ENCODE assay signal across 13 mouse cellular contexts in the genomic region with DNA sequence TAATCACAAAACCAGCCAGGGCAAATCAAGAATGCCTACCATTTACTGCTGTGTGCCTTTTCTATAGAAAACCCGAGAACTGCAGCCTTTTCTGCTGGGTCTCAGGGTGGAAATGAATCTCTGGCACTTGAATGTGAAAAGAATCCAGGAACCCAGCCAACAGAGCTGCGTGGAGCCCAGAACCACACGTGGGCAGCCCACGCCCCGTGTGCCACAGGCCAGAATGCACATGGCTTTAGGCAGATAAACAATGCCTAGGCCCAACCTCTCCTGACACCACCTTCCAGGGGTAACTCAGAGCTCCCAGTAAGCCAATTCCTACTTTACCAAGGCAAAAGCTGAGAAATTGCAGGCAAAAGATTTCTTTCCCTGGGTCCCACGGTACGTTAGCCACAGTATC. TPM values are rescaled to one million over a fixed set of nuclear protein-coding genes. Genes with fewer than 3 reads are reported as not detected.
DNase-seq lines count a peak whose midpoint lies in the region; ATAC-seq lines count a peak whose summit lies in the region.
"Had no signal": no experiment of that assay in that cellular context is flagged by ENCODE, and none has a peak within 500 bp of the region (broad histone marks: within the 10 kb centered on the region; RNA-seq: fewer than 3 reads in every experiment).

No protein-coding gene starts in this region.

- no peak overlapping the region for H3K9ac ChIP-seq in hindbrain, embryonic 16.5 days (ENCODE audit: low read depth, low read length)
- no peak overlapping the region for H3K9ac ChIP-seq in hindbrain, embryonic 14.5 days
- H3K9ac ChIP-seq: kidney, embryonic 15.5 days; lung, embryonic 14.5 days; stomach, embryonic 15.5 days had no signal

- H3K27me3 ChIP-seq in hindbrain, embryonic 16.5 days (replicated peaks; ENCODE audit: control insufficient read depth, insufficient read depth, low read length): no peaks in the 10 kb centered on the region
- no peaks in the 10 kb centered on the region for H3K27me3 ChIP-seq in hindbrain, embryonic 14.5 days (ENCODE audit: control insufficient read depth, insufficient read depth, low read length)
- H3K27me3 ChIP-seq in embryonic facial prominence, embryonic 10.5 days (replicated peaks; ENCODE audit: low read depth, poor library complexity, severe bottlenecking): 0 out of 2 replicates have a peak, but pooled peaks cover 5% of the 10 kb centered on the region
- H3K27me3 ChIP-seq: kidney, embryonic 15.5 days; stomach, embryonic 15.5 days had no signal

- H3K4me1 ChIP-seq in hindbrain, embryonic 16.5 days (ENCODE audit: control insufficient read depth, insufficient read depth, low read depth, low read length): peaks cover 5% of the 10 kb centered on the region
- H3K4me1 ChIP-seq in hindbrain, embryonic 14.5 days (replicated peaks; ENCODE audit: control insufficient read depth, insufficient read depth, low read length): 0 out of 2 replicates have a peak, but pooled peaks cover 6% of the 10 kb centered on the region
- H3K4me1 ChIP-seq in embryonic facial prominence, embryonic 10.5 days: peaks cover 48% of the 10 kb centered on the region

- ATAC-seq in hindbrain, embryonic 16.5 days: 0 out of 2 replicates have a peak, but pooled peaks have one; percentile 15
- ATAC-seq in hindbrain, embryonic 14.5 days (ENCODE audit: low FRiP score): no peak
- no peak for ATAC-seq in megakaryocyte progenitor cell, adult 5-6 weeks (replicated peaks; ENCODE audit: poor library complexity)

- H3K27ac ChIP-seq in hindbrain, embryonic 16.5 days (ENCODE audit: low read depth, low read length): peak overlapping the region; percentile 30; the same call in 1 of the 2 replicates
- no peak overlapping the region for H3K27ac ChIP-seq in hindbrain, embryonic 14.5 days
- peak overlapping the region; percentile 11 for H3K27ac ChIP-seq in embryonic facial prominence, embryonic 10.5 days (replicated peaks)
- H3K27ac ChIP-seq: heart, embryonic 10.5 days; kidney, embryonic 15.5 days; stomach, embryonic 15.5 days had no signal

- H3K36me3 ChIP-seq in hindbrain, embryonic 16.5 days (ENCODE audit: control insufficient read depth, insufficient read depth, low read length): no peaks in the 10 kb centered on the region
- H3K36me3 ChIP-seq in hindbrain, embryonic 14.5 days (replicated peaks; ENCODE audit: control insufficient read depth, insufficient read depth): no peaks in the 10 kb centered on the region
- no peaks in the 10 kb centered on the region; the same call in none of the 2 replicates for H3K36me3 ChIP-seq in embryonic facial prominence, embryonic 10.5 days (replicated peaks)
- H3K36me3 ChIP-seq: heart, embryonic 10.5 days; kidney, embryonic 15.5 days; stomach, embryonic 15.5 days had no signal

- H3K4me3 ChIP-seq in hindbrain, embryonic 16.5 days (ENCODE audit: low read length): no peak overlapping the region
- H3K4me3 ChIP-seq in hindbrain, embryonic 14.5 days (replicated peaks; ENCODE audit: low read length): no peak overlapping the region
- H3K4me3 ChIP-seq in embryonic facial prominence, embryonic 10.5 days: no peak overlapping the region
- H3K4me3 ChIP-seq: heart, embryonic 10.5 days; kidney, embryonic 15.5 days; stomach, embryonic 15.5 days had no signal

- no peak for DNase-seq in hindbrain, embryonic 14.5 days (ENCODE audit: low spot score)
- peak; percentile 85 for DNase-seq in Muller cell, postnatal 12 days (ENCODE audit: inconsistent ontology term)
- DNase-seq in embryonic facial prominence, embryonic 10.5 days (ENCODE audit: low spot score): no peak
- peak; percentile 38 to 64 for DNase-seq in left cerebral cortex, postnatal 10 days (ENCODE audit: extremely low spot score in 1 of 2, low spot score in 2 of 2)
- DNase-seq in thymus, postnatal 14 days: no peak
- DNase-seq in spleen, postnatal 36 days (ENCODE audit: low spot score in 2 of 2): no peak
- DNase-seq: embryo, embryonic 11 days; lung, embryonic 14.5 days had no signal

- intact Hi-C loops in left cerebral cortex, postnatal 10 days (cut with DNase I): no loop called here

- WGBS in hindbrain, embryonic 16.5 days: 45% methylated on average over 7 of the region's 7 CpGs
- 67% methylated on average over 7 of the region's 7 CpGs for WGBS in hindbrain, embryonic 14.5 days
- WGBS in embryonic facial prominence, embryonic 10.5 days: 82% methylated on average over 7 of the region's 7 CpGs

- no peaks in the 10 kb centered on the region for H3K9me3 ChIP-seq in hindbrain, embryonic 16.5 days (ENCODE audit: control insufficient read depth, low read length)
- H3K9me3 ChIP-seq in hindbrain, embryonic 14.5 days (ENCODE audit: control insufficient read depth, low read length): no peaks in the 10 kb centered on the region
- peaks cover 4% of the 10 kb centered on the region; the same call in 1 of the 2 replicates for H3K9me3 ChIP-seq in embryonic facial prominence, embryonic 10.5 days
- H3K9me3 ChIP-seq: heart, embryonic 10.5 days; kidney, embryonic 15.5 days; stomach, embryonic 15.5 days had no signal

- H3K4me2 ChIP-seq in hindbrain, embryonic 16.5 days (ENCODE audit: low read length): no peak overlapping the region
- no peak overlapping the region for H3K4me2 ChIP-seq in hindbrain, embryonic 14.5 days (replicated peaks)
- H3K4me2 ChIP-seq: kidney, embryonic 15.5 days; lung, embryonic 14.5 days; stomach, embryonic 15.5 days had no signal

RNA-seq across cellular contexts. Expression of a gene that starts 5.7 kb away (rescaled TPM):
- polyA plus RNA-seq in hindbrain, embryonic 16.5 days (2015; fragmentation: Nextera tagmentation; extraction: Ambion mirVana): 1.2 TPM in 2 replicates
- polyA plus RNA-seq in hindbrain, embryonic 14.5 days (2014; fragmentation: Nextera tagmentation; extraction: Ambion mirVana): 1.0 and 1.7 TPM in 2 replicates
- 2.6 and 3.2 TPM in 2 replicates for polyA plus RNA-seq in embryonic facial prominence, embryonic 10.5 days (2016; fragmentation: Nextera tagmentation; extraction: Ambion mirVana)
- total RNA-seq in left cerebral cortex, postnatal 10 days (2021): 10 to 100 TPM; 18.1 to 24.5 TPM
- 0.10 TPM in 1 of 2 replicates, not detected in the other for total RNA-seq in megakaryocyte progenitor cell, adult 5-6 weeks (2015)
- not detected in 2 replicates for total RNA-seq in megakaryocyte progenitor cell, adult 5-6 weeks (2017)

Comparison
In these comparisons a context has a peak if more than half of its experiments do, and no peak if none do; other contexts are left out.
1. DNase-seq: peak in Muller cell, postnatal 12 days (single experiment) and left cerebral cortex, postnatal 10 days (2 of 2); none in hindbrain, embryonic 14.5 days (single experiment), embryonic facial prominence, embryonic 10.5 days (single experiment), thymus, postnatal 14 days (single experiment) and spleen, postnatal 36 days (0 of 2).